Mouse (Mus musculus) embryonic fibroblast, embryonic 13.5 days (primary cell): ENCODE measurements around the gene Khnyn. TPM values are rescaled to one million over a fixed set of nuclear protein-coding genes. Genes with fewer than 3 reads are reported as not detected.

Source experiments
- H3K27ac ChIP-seq: 2 replicates; pipeline ENCODE4 v1.5.1; 2012; ENCODE audit warnings: low read length, control low read depth, inconsistent platforms; ENCODE audit not compliant: insufficient read depth
- H3K4me1 ChIP-seq: 2 replicates; pipeline ENCODE4 v1.6.1; 2011; ENCODE audit warnings: low read length; ENCODE audit not compliant: control insufficient read depth, insufficient read depth
- H3K4me3 ChIP-seq: 2 replicates; pipeline ENCODE4 v1.5.1; 2011; ENCODE audit warnings: mild to moderate bottlenecking, control low read depth, low read length; ENCODE audit not compliant: insufficient read depth
- CTCF ChIP-seq: IDR thresholded peaks from 2 replicates; pipeline ENCODE4 v1.5.1; 2011; ENCODE audit warnings: mild to moderate bottlenecking, control low read depth, low read length, moderate library complexity, borderline replicate concordance; ENCODE audit not compliant: insufficient read depth
- POLR2A ChIP-seq: IDR thresholded peaks from 2 replicates; pipeline ENCODE4 v1.6.1; 2011; ENCODE audit warnings: low read depth, mild to moderate bottlenecking, control low read depth, low read length, moderate library complexity
- polyA plus RNA-seq: library from polyadenylated mRNA; stranded (reverse); fragments of >200 nt; gene quantifications from 2 replicates; pipeline ENCODE4 v1.2.4, GENCODE M21; 2011; ENCODE audit warnings: low read depth; ENCODE audit not compliant: missing spikeins, insufficient read length

The Khnyn gene
- polyA plus RNA-seq, 1 experiment = 17.5 TPM

- no peak for TF ChIP-seq POLR2A
- no peak for TF ChIP-seq CTCF
- Histone ChIP-seq H3K4me3 (no peak within 1 kb of the TSS), H3K27ac (no peak within 1 kb of the TSS), H3K4me1 (peaks cover 13% of the 10 kb centered on the region)
These were observed 59.8 kb downstream of the Khnyn start, which contains the start of gene Cma1 for GRCm38 (mm10) chr14:55944575-55944974. TSS of gene Cma1 (minus strand) at chr14:55944675.

- no peak overlapping the region for H3K4me3 ChIP-seq
- TF ChIP-seq CTCF = no peak
- H3K4me1 ChIP-seq = peaks cover 13% of the 10 kb centered on the region
- H3K27ac ChIP-seq = peak overlapping the region; percentile 62
These were observed 61.7 kb downstream of the Khnyn start for GRCm38 (mm10) chr14:55946269-55946969.

Other genes with a start within 250 kb of the Khnyn start
- 131 and 143 TPM in 2 replicates for gene Ipo4, start 249.0 kb upstream of the Khnyn start, polyA plus RNA-seq
- gene Gm49378, start 247.1 kb upstream of the Khnyn start, polyA plus RNA-seq = 13.1 and 22.2 TPM in 2 replicates
- gene Tm9sf1, start 241.1 kb upstream of the Khnyn start, polyA plus RNA-seq = 77.1 and 90.9 TPM in 2 replicates
- gene Tssk4, start 234.8 kb upstream of the Khnyn start, polyA plus RNA-seq = 0.73 and 0.81 TPM in 2 replicates
- gene Mdp1, start 224.4 kb upstream of the Khnyn start, polyA plus RNA-seq = 28.9 and 30.0 TPM in 2 replicates
- 33.6 and 34.1 TPM in 2 replicates for gene Gmpr2, start 213.0 kb upstream of the Khnyn start, polyA plus RNA-seq
- gene Nedd8, start 212.8 kb upstream of the Khnyn start, polyA plus RNA-seq = 287 and 295 TPM in 2 replicates
- 19.7 and 20.8 TPM in 2 replicates for gene Tinf2, start 203.1 kb upstream of the Khnyn start, polyA plus RNA-seq
- 0.25 and 0.32 TPM in 2 replicates for gene Tgm1, start 171.0 kb upstream of the Khnyn start, polyA plus RNA-seq
- gene Rabggta, start 162.7 kb upstream of the Khnyn start, polyA plus RNA-seq = 11.5 and 16.3 TPM in 2 replicates
- 55.1 and 61.6 TPM in 2 replicates for gene Dhrs1, start 139.3 kb upstream of the Khnyn start, polyA plus RNA-seq
- gene Nop9, start 139.3 kb upstream of the Khnyn start, polyA plus RNA-seq = 36.4 and 37.5 TPM in 2 replicates
- 0.95 TPM in 1 of 2 replicates, not detected in the other for gene Cideb, start 126.5 kb upstream of the Khnyn start, polyA plus RNA-seq
- 2.0 TPM in 2 replicates for gene Ltb4r2, start 123.5 kb upstream of the Khnyn start, polyA plus RNA-seq
- 0.82 and 1.0 TPM in 2 replicates for gene Ltb4r1, start 119.0 kb upstream of the Khnyn start, polyA plus RNA-seq
- gene Adcy4, start 100.9 kb upstream of the Khnyn start, polyA plus RNA-seq = 8.7 and 18.0 TPM in 2 replicates
- 109 and 141 TPM in 2 replicates for gene Ripk3, start 96.1 kb upstream of the Khnyn start, polyA plus RNA-seq
- 88.8 and 98.2 TPM in 2 replicates for gene Nfatc4, start 61.8 kb upstream of the Khnyn start, polyA plus RNA-seq
- gene Nynrin, start 30.9 kb upstream of the Khnyn start, polyA plus RNA-seq = 31.7 and 36.6 TPM in 2 replicates
- gene Cbln3, start 555 bp upstream of the Khnyn start, polyA plus RNA-seq = 0.23 and 0.35 TPM in 2 replicates
- gene Sdr39u1, start 15.3 kb downstream of the Khnyn start, polyA plus RNA-seq = 19.6 and 25.0 TPM in 2 replicates
- gene Cma1, start 59.7 kb downstream of the Khnyn start, polyA plus RNA-seq = not detected in 2 replicates
- gene Cma2, start 66.0 kb downstream of the Khnyn start, polyA plus RNA-seq = 4.3 TPM in 1 of 2 replicates, not detected in the other
- gene Mcpt1, start 133.0 kb downstream of the Khnyn start, polyA plus RNA-seq = 1.2 TPM in 1 of 2 replicates, not detected in the other
- not detected in 2 replicates for gene Mcpt9, start 145.5 kb downstream of the Khnyn start, polyA plus RNA-seq
- not detected in 2 replicates for gene Mcpt2, start 157.1 kb downstream of the Khnyn start, polyA plus RNA-seq
- not detected in 2 replicates for gene Mcpt4, start 177.4 kb downstream of the Khnyn start, polyA plus RNA-seq
- 16.6 and 74.8 TPM in 2 replicates for gene Mcpt8, start 200.3 kb downstream of the Khnyn start, polyA plus RNA-seq
- gene Ctsg, start 217.6 kb downstream of the Khnyn start, polyA plus RNA-seq = not detected in 2 replicates
- gene Gzme, start 235.7 kb downstream of the Khnyn start, polyA plus RNA-seq = 3.2 and 17.2 TPM in 2 replicates
- gene Gzmd, start 247.7 kb downstream of the Khnyn start, polyA plus RNA-seq = 1.6 TPM in 1 of 2 replicates, not detected in the other